Mouse (Mus musculus) limb, embryonic 11.5 days (tissue): ENCODE measurements at regions not wholly inside any gene's neighbourhood (a gene's known extent, or its start where the extent isn't known, plus 50 kb on each side); places are given as distances from the start of the nearest gene placed in this dataset.
"Not testable (repeated sequence)": the region's sequence is repeated elsewhere in the genome, so short reads cannot be mapped to it uniquely, and the experiment has no call there.

ENCODE experiments used
- ATAC-seq: fragments of 200-750 bp; cut with Nextera tagmentation; 2 replicates; pipeline ENCODE4 v1.8.0; 2017; ENCODE audit warnings: low read depth; ENCODE audit not compliant: insufficient number of reproducible peaks, low FRiP score, low TSS enrichment
- DNase-seq: peaks from one replicate; pipeline ENCODE4 v3.0.0-alpha.2; 2015; ENCODE audit warnings: low spot score
- H3K27ac ChIP-seq: fragments of 300-500 bp; sonication (generic); replicated peaks from 2 replicates; pipeline ENCODE4 v1.5.1; 2014; ENCODE audit warnings: low read depth, mild to moderate bottlenecking, low read length
- H3K27me3 ChIP-seq: fragments of 300-500 bp; sonication (generic); 2 replicates; pipeline ENCODE4 v1.6.1; 2014; ENCODE audit warnings: mild to moderate bottlenecking, low read length, mixed read lengths; ENCODE audit not compliant: control insufficient read depth, insufficient read depth
- H3K36me3 ChIP-seq: fragments of 300-500 bp; sonication (generic); 2 replicates; pipeline ENCODE4 v1.6.1; 2014; ENCODE audit warnings: mild to moderate bottlenecking, low read length, moderate library complexity, mixed read lengths; ENCODE audit not compliant: control insufficient read depth, insufficient read depth
- H3K4me1 ChIP-seq: fragments of 300-500 bp; sonication (generic); 2 replicates; pipeline ENCODE4 v1.6.1; 2014; ENCODE audit warnings: low read length, mixed read lengths; ENCODE audit not compliant: control insufficient read depth, insufficient read depth
- H3K4me2 ChIP-seq: fragments of 300-500 bp; sonication (generic); 2 replicates; pipeline ENCODE4 v1.6.1; 2014; ENCODE audit warnings: low read depth, mild to moderate bottlenecking, moderate library complexity; ENCODE audit not compliant: severe bottlenecking
- H3K4me3 ChIP-seq: fragments of 300-500 bp; sonication (generic); 2 replicates; pipeline ENCODE4 v1.5.1; 2014; ENCODE audit warnings: low read depth, low read length
- H3K9ac ChIP-seq: fragments of 300-500 bp; sonication (generic); 2 replicates; pipeline ENCODE4 v1.6.1; 2014; ENCODE audit warnings: mild to moderate bottlenecking, low read length
- H3K9me3 ChIP-seq: fragments of 300-500 bp; sonication (generic); 2 replicates; pipeline ENCODE4 v1.6.1; 2016; ENCODE audit warnings: low read length; ENCODE audit not compliant: control insufficient read depth
- whole genome bisulfite sequencing: fragments of 180-500 bp; shearing (Covaris S2); extraction: QIAGEN DNeasy Blood & Tissue Kit; methylation state at CpG from one replicate; pipeline ENCODE4 v1.1.7; 2014; 5-methylcytosine and 5-hydroxymethylcytosine counted together

GRCm38 (mm10) chr16:12859714-12860355 is 249.6 kb upstream of the Ercc4 start:
- Histone ChIP-seq H3K9ac (no peak overlapping the region), H3K36me3 (no peaks in the 10 kb centered on the region), H3K4me3 (no peak overlapping the region), H3K4me2 (no peak overlapping the region), H3K27ac (no peak overlapping the region), H3K27me3 (no peaks in the 10 kb centered on the region), H3K4me1 (no peaks in the 10 kb centered on the region), H3K9me3 (no peaks in the 10 kb centered on the region)
- ATAC-seq (no peak), DNase-seq (no peak)
- WGBS, result 89% methylated on average over 5 of the region's 5 CpGs

DNA sequence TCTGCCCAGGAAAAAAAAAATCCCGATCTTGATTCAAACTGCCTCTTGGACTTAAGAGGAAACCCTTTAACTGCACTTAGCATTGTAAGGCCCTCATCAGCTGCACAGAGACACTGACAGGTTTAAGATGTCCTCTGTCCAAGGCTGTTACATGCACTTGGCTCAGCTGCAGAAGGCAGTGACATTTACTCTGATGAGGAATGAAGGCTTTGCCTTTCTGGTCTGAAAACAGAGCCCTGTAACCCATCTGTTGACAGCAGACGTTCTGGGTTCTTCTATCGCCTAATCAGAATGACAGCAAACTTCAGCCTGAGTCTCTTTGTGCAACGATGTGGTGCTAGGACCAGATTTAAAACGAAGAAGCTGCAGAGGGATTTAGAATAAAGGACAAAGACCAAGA is 246.9 kb upstream of the Ercc4 start:
- ATAC-seq (no peak), DNase-seq (no peak)
- no peak overlapping the region for H3K27ac ChIP-seq
- WGBS, result 82% methylated on average over 5 of the region's 5 CpGs
- H3K4me1 ChIP-seq, result no peaks in the 10 kb centered on the region
- no peak overlapping the region for H3K4me2 ChIP-seq
- H3K9ac ChIP-seq, result no peak overlapping the region
- H3K36me3 ChIP-seq, result no peaks in the 10 kb centered on the region
- H3K9me3 ChIP-seq, result no peaks in the 10 kb centered on the region
- H3K4me3 ChIP-seq, result no peak overlapping the region
- H3K27me3 ChIP-seq, result no peaks in the 10 kb centered on the region

GRCm38 (mm10) chr16:12878326-12878725 is 231.2 kb upstream of the Ercc4 start:
- H3K4me1 ChIP-seq, H3K27ac ChIP-seq, DNase-seq, H3K27me3 ChIP-seq, H3K36me3 ChIP-seq, H3K4me2 ChIP-seq, H3K9me3 ChIP-seq, H3K9ac ChIP-seq, ATAC-seq, H3K4me3 ChIP-seq: not testable (repeated sequence)
- 73% methylated on average over 5 of the region's 5 CpGs for WGBS

DNA sequence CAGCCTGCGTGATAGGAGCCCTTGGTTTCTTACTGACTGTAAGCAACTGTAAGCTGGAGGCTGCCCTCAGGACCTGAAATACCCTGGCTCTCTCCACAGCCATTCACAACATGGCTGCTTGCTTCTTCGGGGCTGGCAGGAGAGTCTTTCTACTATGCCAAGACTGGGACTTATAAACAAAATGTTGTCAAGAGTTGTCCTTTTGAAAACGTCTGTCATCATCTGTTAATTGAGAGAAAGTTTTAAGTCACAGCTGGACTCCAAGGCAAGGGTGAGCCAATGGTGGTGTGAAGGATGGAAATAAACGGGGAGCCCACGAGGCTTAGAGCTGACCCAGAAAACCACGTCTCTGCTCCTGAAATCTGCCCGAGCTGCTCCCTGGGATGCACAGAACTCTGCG is 229.5 kb upstream of the Ercc4 start:
- H3K4me2 ChIP-seq, result no peak overlapping the region
- DNase-seq, result no peak
- no peaks in the 10 kb centered on the region for H3K27me3 ChIP-seq
- no peaks in the 10 kb centered on the region for H3K36me3 ChIP-seq
- no peak for ATAC-seq
- no peaks in the 10 kb centered on the region for H3K9me3 ChIP-seq
- no peak overlapping the region for H3K27ac ChIP-seq
- WGBS, result 81% methylated on average over 8 of the region's 8 CpGs
- no peak overlapping the region for H3K9ac ChIP-seq
- H3K4me1 ChIP-seq, result no peaks in the 10 kb centered on the region
- no peak overlapping the region for H3K4me3 ChIP-seq

DNA sequence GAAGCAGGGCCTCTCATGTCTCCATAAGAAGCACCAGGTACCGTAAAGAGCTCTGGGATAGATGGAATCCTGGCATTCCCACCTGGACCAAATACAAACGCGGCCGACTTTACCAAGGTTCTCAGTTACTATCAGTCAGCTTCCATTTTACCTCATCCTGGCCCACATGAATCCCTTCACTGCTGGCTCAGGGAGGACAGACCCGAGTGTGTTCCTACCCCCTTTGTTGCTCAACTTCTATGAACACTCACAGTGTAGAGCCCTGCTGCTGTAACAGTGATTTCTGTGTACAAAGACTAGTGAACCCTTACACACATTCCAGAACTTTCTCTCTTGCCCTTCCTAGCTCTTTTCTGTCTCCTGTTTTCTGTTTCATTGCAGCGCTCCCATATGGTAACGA is 229.0 kb upstream of the Ercc4 start:
- Histone ChIP-seq H3K9ac (no peak overlapping the region), H3K36me3 (no peaks in the 10 kb centered on the region)

DNA sequence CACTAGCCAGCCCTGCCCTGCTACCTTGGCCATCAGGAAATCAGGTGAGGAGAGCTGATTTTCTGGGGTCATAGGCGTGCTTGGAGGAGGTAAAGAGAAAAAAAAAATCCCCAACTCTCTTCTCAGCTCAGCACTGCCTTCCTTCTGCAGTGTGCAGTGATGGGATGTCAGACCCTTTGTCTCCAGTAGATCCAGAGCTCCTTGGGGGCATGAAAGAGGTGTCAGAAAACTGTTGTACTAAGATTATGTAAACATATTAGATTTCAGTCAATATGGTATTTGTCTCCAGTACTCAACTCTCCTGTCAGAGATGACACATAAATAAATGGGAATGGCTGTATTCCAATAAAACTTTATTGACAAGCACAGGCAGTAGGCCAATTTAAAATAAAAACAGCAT is 226.8 kb upstream of the Ercc4 start:
- DNase-seq, result no peak
- H3K4me1 ChIP-seq, result no peaks in the 10 kb centered on the region

More for the DNA sequence above, 229.0 kb upstream of the Ercc4 start:
- DNase-seq (no peak), ATAC-seq (no peak)
- no peaks in the 10 kb centered on the region for H3K4me1 ChIP-seq
- no peaks in the 10 kb centered on the region for H3K27me3 ChIP-seq
- no peak overlapping the region for H3K4me2 ChIP-seq
- H3K9me3 ChIP-seq, result no peaks in the 10 kb centered on the region
- 89% methylated on average over 7 of the region's 7 CpGs for WGBS
- no peak overlapping the region for H3K4me3 ChIP-seq
- H3K27ac ChIP-seq, result no peak overlapping the region

DNA sequence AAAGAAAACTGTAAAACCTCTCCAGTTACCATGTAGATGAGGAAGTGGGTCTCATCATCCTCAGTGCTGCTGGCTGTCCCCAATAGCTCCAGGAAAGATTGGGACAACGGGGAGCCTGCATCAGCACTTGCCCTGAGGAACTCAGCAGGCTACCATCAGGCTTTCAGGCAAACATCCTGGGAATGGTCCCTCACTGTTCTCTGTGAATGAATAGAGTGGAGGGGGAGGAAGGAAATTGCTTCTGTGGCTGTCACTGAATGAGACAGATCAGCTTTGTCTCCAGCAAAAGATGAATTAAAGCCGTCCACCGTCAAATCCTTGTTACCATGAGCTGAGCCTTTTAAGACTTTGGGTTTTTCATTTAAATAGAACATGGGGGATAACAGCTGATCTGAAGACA is 224.9 kb upstream of the Ercc4 start:
- WGBS, result 28% methylated on average over 3 of the region's 3 CpGs
- no peak overlapping the region for H3K27ac ChIP-seq
- no peaks in the 10 kb centered on the region for H3K4me1 ChIP-seq
- no peak overlapping the region for H3K9ac ChIP-seq
- no peak overlapping the region for H3K4me3 ChIP-seq
- no peaks in the 10 kb centered on the region for H3K36me3 ChIP-seq
- no peak overlapping the region for H3K4me2 ChIP-seq
- no peak for DNase-seq
- H3K9me3 ChIP-seq, result no peaks in the 10 kb centered on the region
- no peak for ATAC-seq
- H3K27me3 ChIP-seq, result no peaks in the 10 kb centered on the region

More for the DNA sequence above, 226.8 kb upstream of the Ercc4 start:
- H3K27me3 ChIP-seq, result no peaks in the 10 kb centered on the region
- no peaks in the 10 kb centered on the region for H3K36me3 ChIP-seq
- WGBS, result 94% methylated on average over 1 of the region's 1 CpGs
- no peak overlapping the region for H3K27ac ChIP-seq
- H3K9ac ChIP-seq, result no peak overlapping the region
- ATAC-seq, result no peak
- no peaks in the 10 kb centered on the region for H3K9me3 ChIP-seq
- no peak overlapping the region for H3K4me3 ChIP-seq
- no peak overlapping the region for H3K4me2 ChIP-seq

DNA sequence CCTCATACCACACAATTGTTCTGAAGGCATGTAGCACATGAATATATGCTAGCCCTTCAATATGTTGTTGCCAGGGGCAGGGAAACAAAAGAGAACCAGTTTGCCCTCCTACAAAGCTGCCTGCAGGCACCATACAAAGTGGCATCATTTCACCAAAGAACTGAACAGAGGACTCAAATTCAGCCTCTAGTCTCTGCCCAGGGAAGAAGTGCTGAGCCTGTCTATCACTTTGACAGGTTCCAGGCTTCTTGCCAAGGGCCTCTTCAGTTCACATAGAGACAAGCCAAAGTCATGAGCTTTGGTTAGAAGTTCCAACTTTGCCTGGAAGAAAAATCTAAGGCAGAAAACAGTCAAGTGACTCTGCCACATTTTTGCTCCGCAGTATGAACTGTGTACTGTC is 223.4 kb upstream of the Ercc4 start:
- DNase-seq (no peak), ATAC-seq (no peak)
- no peaks in the 10 kb centered on the region for H3K9me3 ChIP-seq
- no peaks in the 10 kb centered on the region for H3K36me3 ChIP-seq
- H3K27me3 ChIP-seq, result no peaks in the 10 kb centered on the region
- no peak overlapping the region for H3K4me2 ChIP-seq
- H3K4me1 ChIP-seq, result no peaks in the 10 kb centered on the region
- no peak overlapping the region for H3K4me3 ChIP-seq
- no peak overlapping the region for H3K9ac ChIP-seq
- WGBS, result 98% methylated on average over 1 of the region's 1 CpGs
- no peak overlapping the region for H3K27ac ChIP-seq

DNA sequence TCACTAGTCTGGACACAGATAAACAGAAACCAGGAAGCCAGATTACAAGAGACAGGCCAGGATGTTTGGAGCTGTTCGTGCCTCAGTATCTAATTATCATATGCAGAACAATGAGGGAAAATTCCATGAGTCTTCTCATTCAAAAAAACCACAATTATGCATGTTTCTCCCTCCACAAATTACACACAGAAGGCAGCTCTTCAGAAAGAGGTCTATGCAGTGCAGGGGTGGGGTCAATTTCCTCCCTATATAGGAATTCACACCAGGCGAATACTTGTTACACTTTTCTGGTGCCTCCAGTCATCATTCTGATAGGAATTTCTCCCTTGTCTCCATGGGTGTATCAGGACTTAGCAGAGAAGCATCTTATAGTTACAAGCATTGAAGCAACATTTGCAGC is 222.1 kb upstream of the Ercc4 start:
- H3K36me3 ChIP-seq, result no peaks in the 10 kb centered on the region
- no peak overlapping the region for H3K4me2 ChIP-seq
- H3K27me3 ChIP-seq, result no peaks in the 10 kb centered on the region
- DNase-seq, result no peak
- 85% methylated on average over 2 of the region's 2 CpGs for WGBS
- H3K9me3 ChIP-seq, result no peaks in the 10 kb centered on the region
- H3K4me3 ChIP-seq, result no peak overlapping the region
- ATAC-seq, result no peak
- H3K27ac ChIP-seq, result no peak overlapping the region
- no peak overlapping the region for H3K9ac ChIP-seq
- H3K4me1 ChIP-seq, result no peaks in the 10 kb centered on the region
